Mouse (Mus musculus) intestine, embryonic 14.5 days (tissue): ENCODE data around the gene Emg1. TPM values are rescaled to one million over a fixed set of nuclear protein-coding genes. Genes with fewer than 3 reads are reported as not detected.

Source experiments
- ATAC-seq: fragments of 200-750 bp; cut with Nextera tagmentation; replicated peaks from 2 replicates; pipeline ENCODE4 v1.8.0; 2017; ENCODE audit warnings: low read depth, moderate number of reproducible peaks, moderate TSS enrichment, moderate library complexity; ENCODE audit not compliant: low FRiP score, low TSS enrichment
- DNase-seq: peaks from one replicate; pipeline ENCODE4 v3.0.0-alpha.2; 2018; ENCODE audit warnings: low spot score
- H3K27ac ChIP-seq: fragments of 300-500 bp; sonication (generic); 2 replicates; pipeline ENCODE4 v1.5.1; 2014; ENCODE audit warnings: low read depth, mild to moderate bottlenecking, control low read depth
- H3K27me3 ChIP-seq: fragments of 300-500 bp; sonication (generic); replicated peaks from 2 replicates; pipeline ENCODE4 v1.6.1; 2014; ENCODE audit warnings: low read length, control low read depth; ENCODE audit not compliant: control insufficient read depth, insufficient read depth
- H3K36me3 ChIP-seq: fragments of 300-500 bp; sonication (generic); 2 replicates; pipeline ENCODE4 v1.6.1; 2014; ENCODE audit warnings: low read length, control low read depth; ENCODE audit not compliant: control insufficient read depth, insufficient read depth
- H3K4me1 ChIP-seq: fragments of 300-500 bp; sonication (generic); replicated peaks from 2 replicates; pipeline ENCODE4 v1.6.1; 2014; ENCODE audit warnings: low read length, control low read depth, mixed read lengths; ENCODE audit not compliant: control insufficient read depth, insufficient read depth
- H3K4me2 ChIP-seq: fragments of 300-500 bp; sonication (generic); 2 replicates; pipeline ENCODE4 v1.6.1; 2014; ENCODE audit warnings: low read length
- H3K4me3 ChIP-seq: fragments of 300-500 bp; sonication (generic); 2 replicates; pipeline ENCODE4 v1.5.1; 2014; ENCODE audit warnings: low read depth, low read length, control low read depth, mixed read lengths
- H3K9ac ChIP-seq: fragments of 300-500 bp; sonication (generic); 2 replicates; pipeline ENCODE4 v1.6.1; 2014; ENCODE audit warnings: mild to moderate bottlenecking, low read length
- H3K9me3 ChIP-seq: fragments of 300-500 bp; sonication (generic); 2 replicates; pipeline ENCODE4 v1.6.1; 2016; ENCODE audit warnings: low read length, control low read depth; ENCODE audit not compliant: control insufficient read depth
- WGBS: fragments of 180-500 bp; shearing (Covaris S2); extraction: QIAGEN DNeasy Blood & Tissue Kit; methylation state at CpG from one replicate; pipeline ENCODE4 v1.1.7; 2014; 5-methylcytosine and 5-hydroxymethylcytosine counted together
- polyA plus RNA-seq: library from polyadenylated mRNA; unstranded; fragments of >200 nt; fragmentation: Nextera tagmentation; extraction: Ambion mirVana; gene quantifications from 2 replicates; pipeline ENCODE4 v1.2.1, GENCODE M21; 2014

Emg1 gene
- polyA plus RNA-seq, 1 experiment from 2014 or later, result 248 TPM

- no peak overlapping the region for H3K27ac ChIP-seq
- no peak overlapping the region for H3K4me2 ChIP-seq
- WGBS, result 58% methylated on average over 6 of the region's 6 CpGs
- H3K36me3 ChIP-seq, result peaks cover 7% of the 10 kb centered on the region
- H3K27me3 ChIP-seq, result no peaks in the 10 kb centered on the region
- DNase-seq (no peak), ATAC-seq (no peak)
- H3K9me3 ChIP-seq, result no peaks in the 10 kb centered on the region
- no peak overlapping the region for H3K9ac ChIP-seq
- no peak overlapping the region for H3K4me3 ChIP-seq
- no peaks in the 10 kb centered on the region for H3K4me1 ChIP-seq
Measured at GRCm38 (mm10) chr6:124672100-124672499, 39.9 kb downstream of the Emg1 start.

- Histone ChIP-seq H3K9me3 (no peaks in the 10 kb centered on the region), H3K27ac (no peak overlapping the region), H3K9ac (no peak overlapping the region), H3K4me2 (no peak overlapping the region), H3K27me3 (no peaks in the 10 kb centered on the region), H3K4me1 (no peaks in the 10 kb centered on the region), H3K4me3 (no peak overlapping the region), H3K36me3 (peaks cover 5% of the 10 kb centered on the region)
- WGBS, result 89% methylated on average over 7 of the region's 7 CpGs
- no peak for DNase-seq
- no peak for ATAC-seq
Measured at GRCm38 (mm10) chr6:124670281-124670900, 41.6 kb downstream of the Emg1 start.

GRCm38 (mm10) chr6:124669234-124669859 is 42.6 kb downstream of the Emg1 start:
- Histone ChIP-seq H3K9me3 (no peaks in the 10 kb centered on the region), H3K4me2 (no peak overlapping the region), H3K4me1 (no peaks in the 10 kb centered on the region), H3K27me3 (no peaks in the 10 kb centered on the region), H3K9ac (no peak overlapping the region), H3K4me3 (no peak overlapping the region), H3K36me3 (no peaks in the 10 kb centered on the region), H3K27ac (no peak overlapping the region)
- no peak for ATAC-seq
- DNase-seq, result no peak
- 83% methylated on average over 11 of the region's 11 CpGs for WGBS

GRCm38 (mm10) chr6:124665011-124665410 is 47.0 kb downstream of the Emg1 start:
- Histone ChIP-seq H3K36me3 (no peaks in the 10 kb centered on the region), H3K4me2 (no peak overlapping the region), H3K9me3 (no peaks in the 10 kb centered on the region), H3K4me1 (peaks cover 8% of the 10 kb centered on the region; the same call in 1 of the 2 replicates), H3K27me3 (no peaks in the 10 kb centered on the region), H3K4me3 (no peak overlapping the region), H3K27ac (no peak overlapping the region), H3K9ac (no peak overlapping the region)
- ATAC-seq (no peak), DNase-seq (no peak)
- WGBS, result 92% methylated on average over 10 of the region's 10 CpGs

GRCm38 (mm10) chr6:124664256-124664655 is 47.7 kb downstream of the Emg1 start:
- Histone ChIP-seq H3K4me1 (peaks cover 8% of the 10 kb centered on the region; the same call in 1 of the 2 replicates), H3K36me3 (no peaks in the 10 kb centered on the region), H3K4me3 (peak overlapping the region; percentile 65; the same call in 1 of the 2 replicates), H3K4me2 (peak overlapping the region; percentile 56), H3K9ac (no peak overlapping the region), H3K27me3 (no peaks in the 10 kb centered on the region), H3K27ac (no peak overlapping the region), H3K9me3 (no peaks in the 10 kb centered on the region)
- no peak for ATAC-seq
- 83% methylated on average over 7 of the region's 7 CpGs for WGBS
- no peak for DNase-seq

GRCm38 (mm10) chr6:124663424-124663795 is 48.6 kb downstream of the Emg1 start:
- Histone ChIP-seq H3K36me3 (no peaks in the 10 kb centered on the region), H3K9me3 (no peaks in the 10 kb centered on the region), H3K27ac (peak overlapping the region; percentile 19; the same call in 1 of the 2 replicates), H3K9ac (peak overlapping the region; percentile 60), H3K4me1 (peaks cover 8% of the 10 kb centered on the region; the same call in 1 of the 2 replicates), H3K4me2 (peak overlapping the region; percentile 56), H3K4me3 (peak overlapping the region; percentile 65), H3K27me3 (no peaks in the 10 kb centered on the region)
- DNase-seq (no peak), ATAC-seq (no peak)
- 20% methylated on average over 13 of the region's 13 CpGs for WGBS

GRCm38 (mm10) chr6:124662477-124663423 is 49.2 kb downstream of the Emg1 start, which contains the start of gene Lpcat3:
Lpcat3 (plus strand) TSS chr6:124663027.
- Histone ChIP-seq H3K9ac (peak within 1 kb of the TSS; percentile 60), H3K9me3 (no peaks in the 10 kb centered on the region), H3K4me1 (peaks cover 8% of the 10 kb centered on the region; the same call in 1 of the 2 replicates), H3K4me2 (peak within 1 kb of the TSS; percentile 56), H3K27ac (peak within 1 kb of the TSS; percentile 38; the same call in 1 of the 2 replicates), H3K36me3 (no peaks in the 10 kb centered on the region), H3K27me3 (no peaks in the 10 kb centered on the region), H3K4me3 (peak within 1 kb of the TSS; percentile 65)
- DNase-seq (peak; percentile 98), ATAC-seq (peak; percentile 98)
- under 1% methylated on average over 69 of the region's 87 CpGs for WGBS

GRCm38 (mm10) chr6:124661995-124662394 is 50.0 kb downstream of the Emg1 start:
- DNase-seq (peak; percentile 53), ATAC-seq (no peak)
- Histone ChIP-seq H3K4me2 (peak overlapping the region; percentile 56), H3K4me3 (peak overlapping the region; percentile 65), H3K36me3 (no peaks in the 10 kb centered on the region), H3K27ac (peak overlapping the region; percentile 38; the same call in 1 of the 2 replicates), H3K4me1 (peaks cover 8% of the 10 kb centered on the region; the same call in 1 of the 2 replicates), H3K9ac (peak overlapping the region; percentile 60), H3K27me3 (no peaks in the 10 kb centered on the region), H3K9me3 (no peaks in the 10 kb centered on the region)
- 31% methylated on average over 6 of the region's 6 CpGs for WGBS
